Mouse (Mus musculus): ENCODE measurements around the gene Otol1. TPM values are rescaled to one million over a fixed set of nuclear protein-coding genes. Genes with fewer than 3 reads are reported as not detected.

Otol1 gene
- not detected in 2 replicates for polyA plus RNA-seq (2012; ENCODE audit: insufficient read depth, low replicate concordance)

DNA sequence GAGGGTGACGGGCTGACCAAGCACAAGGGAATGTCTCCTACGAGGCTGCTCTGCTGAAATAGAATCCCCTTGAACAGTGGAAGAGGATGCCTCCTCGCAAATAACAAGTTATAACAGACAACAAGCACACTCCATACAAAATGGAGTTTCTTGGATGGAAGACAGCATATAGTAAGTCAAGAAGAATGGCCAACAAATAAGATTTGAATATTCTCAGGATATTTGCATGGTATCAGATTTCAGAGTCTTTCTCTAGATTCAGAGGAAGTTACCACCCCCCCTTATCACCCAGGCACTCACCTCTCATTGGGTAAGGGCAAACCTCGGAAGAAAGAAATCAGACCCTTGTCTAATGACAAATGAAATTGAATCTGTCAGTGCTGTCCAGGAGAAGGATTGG lies at the start of gene Otol1:
Gene Otol1, plus strand, starts transcription at position 301 of the 400 bp plus-strand sequence.
- Histone ChIP-seq H3K27me3 (replicated peaks) (no peaks in the 10 kb centered on the region), H3K9me3 (0 out of 2 replicates have a peak, but pooled peaks cover 4% of the 10 kb centered on the region), H3K4me1 (no peaks in the 10 kb centered on the region), H3K4me3 (replicated peaks) (no peak within 1 kb of the TSS), H3K36me3 (replicated peaks; ENCODE audit: low read length) (no peaks in the 10 kb centered on the region)
- TF ChIP-seq FLI1 (IDR thresholded peaks at IDR 0.05; ENCODE audit: low read length) (no peak), GATA1 (IDR thresholded peaks at IDR 0.05; ENCODE audit: borderline replicate concordance, low read length) (no peak)

GRCm38 (mm10) chr3:69962187-69962586 lies 45.2 kb upstream of the Otol1 start:
- Histone ChIP-seq H3K36me3 (replicated peaks; ENCODE audit: low read length) (no peaks in the 10 kb centered on the region), H3K9me3 (peaks cover 7% of the 10 kb centered on the region; the same call in 1 of the 2 replicates), H3K27me3 (replicated peaks) (no peaks in the 10 kb centered on the region), H3K4me1 (no peaks in the 10 kb centered on the region), H3K4me3 (replicated peaks) (no peak overlapping the region)
- no peak for TF ChIP-seq GATA1 (IDR thresholded peaks at IDR 0.05; ENCODE audit: borderline replicate concordance, low read length)
- no peak for TF ChIP-seq FLI1 (IDR thresholded peaks at IDR 0.05; ENCODE audit: low read length)

DNA sequence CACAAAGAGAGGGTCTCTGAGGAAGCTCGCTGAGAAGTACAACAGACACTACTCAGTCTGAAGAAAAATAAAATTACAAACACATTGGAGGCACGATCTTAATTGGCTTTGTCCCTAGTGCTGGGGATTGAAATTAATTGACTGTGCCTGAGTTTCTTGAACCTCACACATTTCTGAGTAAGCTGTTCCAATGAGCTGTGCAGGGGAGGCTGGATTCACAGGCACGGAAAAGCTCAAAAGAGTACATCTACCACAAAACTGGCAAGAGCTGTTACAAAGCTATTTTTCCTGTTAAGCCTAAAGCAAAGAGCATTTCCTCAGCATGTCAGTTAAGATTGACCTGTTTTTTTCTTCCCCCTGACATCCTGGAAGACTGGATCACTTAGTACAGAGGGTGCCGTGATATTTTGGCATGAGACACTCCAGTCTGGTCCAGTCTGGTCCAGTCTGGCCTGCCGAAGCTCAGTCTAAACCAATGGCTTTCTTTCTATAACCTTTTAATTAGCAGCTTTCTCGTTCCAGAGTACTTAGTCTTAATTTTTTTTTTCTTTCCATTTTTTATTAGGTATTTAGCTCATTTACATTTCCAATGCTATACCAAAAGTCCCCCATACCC lies 35.8 kb upstream of the Otol1 start:
- Histone ChIP-seq H3K27me3 (replicated peaks) (no peaks in the 10 kb centered on the region), H3K36me3 (replicated peaks; ENCODE audit: low read length) (no peaks in the 10 kb centered on the region), H3K9me3 (peaks cover 1% of the 10 kb centered on the region; the same call in 1 of the 2 replicates), H3K4me3 (replicated peaks) (no peak overlapping the region), H3K4me1 (no peaks in the 10 kb centered on the region)
- no peak for TF ChIP-seq FLI1 (IDR thresholded peaks at IDR 0.05; ENCODE audit: low read length)
- TF ChIP-seq GATA1 (IDR thresholded peaks at IDR 0.05; ENCODE audit: borderline replicate concordance, low read length) = no peak

DNA sequence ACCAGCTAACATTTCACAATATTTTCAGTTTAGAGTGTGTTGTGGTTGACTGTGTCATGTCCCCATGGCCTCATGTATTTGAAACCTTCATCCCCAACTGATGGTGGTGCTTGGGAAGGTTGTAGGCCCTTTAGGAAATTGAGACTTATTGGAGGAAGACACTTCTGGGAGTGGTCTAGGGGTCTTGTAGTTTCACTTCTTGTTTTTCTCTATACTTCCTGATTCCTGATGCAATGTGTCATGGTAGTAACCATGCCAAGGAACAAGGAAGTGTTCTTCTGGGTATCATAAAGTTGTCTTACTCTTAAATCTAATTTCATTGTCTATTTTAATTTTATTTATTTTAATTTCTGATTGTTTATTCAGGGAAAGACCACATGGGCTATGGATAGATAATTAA lies 29.3 kb upstream of the Otol1 start:
- Histone ChIP-seq H3K36me3 (replicated peaks; ENCODE audit: low read length) (no peaks in the 10 kb centered on the region), H3K4me1 (no peaks in the 10 kb centered on the region), H3K27me3 (replicated peaks) (no peaks in the 10 kb centered on the region), H3K9me3 (peaks cover 3% of the 10 kb centered on the region; the same call in 1 of the 2 replicates), H3K4me3 (replicated peaks) (no peak overlapping the region)
- TF ChIP-seq GATA1 (IDR thresholded peaks at IDR 0.05; ENCODE audit: borderline replicate concordance, low read length) (no peak), FLI1 (IDR thresholded peaks at IDR 0.05; ENCODE audit: low read length) (no peak)

- no peaks in the 10 kb centered on the region for H3K27me3 ChIP-seq (replicated peaks)
- TF ChIP-seq GATA1 (IDR thresholded peaks at IDR 0.05; ENCODE audit: borderline replicate concordance, low read length) (no peak), FLI1 (IDR thresholded peaks at IDR 0.05; ENCODE audit: low read length) (no peak)
- H3K9me3 ChIP-seq = peaks cover 11% of the 10 kb centered on the region
- no peak overlapping the region for H3K4me3 ChIP-seq (replicated peaks)
- H3K36me3 ChIP-seq (replicated peaks; ENCODE audit: low read length) = no peaks in the 10 kb centered on the region
- no peaks in the 10 kb centered on the region for H3K4me1 ChIP-seq
Observed at GRCm38 (mm10) chr3:69993806-69994205, 13.6 kb upstream of the Otol1 start.

GRCm38 (mm10) chr3:70001540-70001939 lies 5.9 kb upstream of the Otol1 start:
- H3K36me3 ChIP-seq (replicated peaks; ENCODE audit: low read length) = no peaks in the 10 kb centered on the region
- H3K27me3 ChIP-seq (replicated peaks) = no peaks in the 10 kb centered on the region
- H3K9me3 ChIP-seq = 0 out of 2 replicates have a peak, but pooled peaks cover 4% of the 10 kb centered on the region
- no peaks in the 10 kb centered on the region for H3K4me1 ChIP-seq
- H3K4me3 ChIP-seq (replicated peaks) = no peak overlapping the region
- TF ChIP-seq FLI1 (IDR thresholded peaks at IDR 0.05; ENCODE audit: low read length) (no peak), GATA1 (IDR thresholded peaks at IDR 0.05; ENCODE audit: borderline replicate concordance, low read length) (no peak)

DNA sequence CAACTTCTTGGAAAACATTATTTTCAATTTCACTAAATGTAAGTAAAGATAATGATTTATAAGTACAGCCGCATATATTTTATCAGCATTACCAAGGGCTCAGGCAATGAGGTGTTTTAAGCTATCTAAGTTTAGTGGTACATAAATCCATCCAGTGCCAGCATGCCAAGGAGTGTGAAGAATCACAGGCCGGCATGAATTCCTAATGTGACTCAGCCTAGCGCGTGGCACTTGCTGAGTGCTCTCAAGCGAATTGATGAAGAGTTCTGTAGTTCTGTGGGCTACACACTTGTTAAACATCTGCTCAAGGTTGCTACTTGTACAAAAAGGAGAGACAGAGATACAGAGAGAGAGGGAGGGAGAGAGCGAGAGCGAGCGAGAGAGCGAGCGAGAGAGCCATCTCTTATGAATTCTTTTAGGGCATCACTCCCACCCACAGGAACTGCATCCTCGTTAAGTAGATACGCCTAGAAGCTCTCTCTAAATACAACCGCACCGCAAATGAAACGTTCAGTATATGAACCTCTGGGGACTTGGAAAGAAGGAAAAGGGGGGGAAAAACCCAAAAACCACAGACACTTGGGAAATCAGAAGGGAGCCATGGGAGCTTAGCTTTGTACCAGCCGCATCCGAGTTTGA lies 4.2 kb upstream of the Otol1 start:
- TF ChIP-seq GATA1 (IDR thresholded peaks at IDR 0.05; ENCODE audit: borderline replicate concordance, low read length) (no peak), FLI1 (IDR thresholded peaks at IDR 0.05; ENCODE audit: low read length) (no peak)
- 0 out of 2 replicates have a peak, but pooled peaks cover 4% of the 10 kb centered on the region for H3K9me3 ChIP-seq
- no peaks in the 10 kb centered on the region for H3K4me1 ChIP-seq

DNA sequence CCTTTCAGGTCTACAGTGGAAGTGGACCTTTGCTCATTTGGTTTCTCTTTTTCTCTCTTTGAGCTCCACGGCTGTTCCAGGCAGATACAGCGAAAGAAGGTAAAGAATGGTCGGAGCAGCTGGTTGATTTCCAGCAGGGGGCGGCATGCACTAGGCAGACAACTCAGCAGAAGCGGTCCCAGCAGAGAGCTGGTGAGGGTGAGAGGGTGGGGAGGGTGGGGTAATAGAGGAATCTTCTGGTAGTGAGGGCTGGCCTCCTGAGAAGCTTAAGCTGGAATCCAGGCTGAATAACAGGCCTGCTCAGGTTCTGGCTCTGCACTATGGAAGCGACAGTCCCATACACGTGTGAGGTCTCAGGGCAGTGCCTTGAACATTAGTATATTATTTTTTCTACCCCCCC lies 3.5 kb upstream of the Otol1 start:
- Histone ChIP-seq H3K27me3 (replicated peaks) (no peaks in the 10 kb centered on the region), H3K36me3 (replicated peaks; ENCODE audit: low read length) (no peaks in the 10 kb centered on the region), H3K4me1 (no peaks in the 10 kb centered on the region), H3K9me3 (0 out of 2 replicates have a peak, but pooled peaks cover 4% of the 10 kb centered on the region), H3K4me3 (replicated peaks) (no peak overlapping the region)
- no peak for TF ChIP-seq GATA1 (IDR thresholded peaks at IDR 0.05; ENCODE audit: borderline replicate concordance, low read length)
- TF ChIP-seq FLI1 (IDR thresholded peaks at IDR 0.05; ENCODE audit: low read length) = no peak

More for the DNA sequence above, 4.2 kb upstream of the Otol1 start:
- H3K27me3 ChIP-seq (replicated peaks) = no peaks in the 10 kb centered on the region
- no peak overlapping the region for H3K4me3 ChIP-seq (replicated peaks)
- H3K36me3 ChIP-seq (replicated peaks; ENCODE audit: low read length) = no peaks in the 10 kb centered on the region

- Histone ChIP-seq H3K9me3 (0 out of 2 replicates have a peak, but pooled peaks cover 4% of the 10 kb centered on the region), H3K4me1 (no peaks in the 10 kb centered on the region), H3K4me3 (replicated peaks) (no peak overlapping the region), H3K36me3 (replicated peaks; ENCODE audit: low read length) (no peaks in the 10 kb centered on the region), H3K27me3 (replicated peaks) (no peaks in the 10 kb centered on the region)
- TF ChIP-seq GATA1 (IDR thresholded peaks at IDR 0.05; ENCODE audit: borderline replicate concordance, low read length) = no peak
- no peak for TF ChIP-seq FLI1 (IDR thresholded peaks at IDR 0.05; ENCODE audit: low read length)
Observed at GRCm38 (mm10) chr3:70004379-70004778, 3.0 kb upstream of the Otol1 start.

GRCm38 (mm10) chr3:70012641-70013040 lies 5.2 kb downstream of the Otol1 start:
- TF ChIP-seq GATA1 (IDR thresholded peaks at IDR 0.05; ENCODE audit: borderline replicate concordance, low read length) (no peak), FLI1 (IDR thresholded peaks at IDR 0.05; ENCODE audit: low read length) (no peak)
- no peaks in the 10 kb centered on the region for H3K9me3 ChIP-seq
- no peaks in the 10 kb centered on the region for H3K27me3 ChIP-seq (replicated peaks)
- H3K4me1 ChIP-seq = no peaks in the 10 kb centered on the region
- no peaks in the 10 kb centered on the region for H3K36me3 ChIP-seq (replicated peaks; ENCODE audit: low read length)
- no peak overlapping the region for H3K4me3 ChIP-seq (replicated peaks)

Measured in megakaryocyte, embryonic 14.5 days (primary cell).